Mouse (Mus musculus) embryo, embryonic 10 days (tissue): Measurements from ENCODE around the gene Galntl5.
"Not testable (repeated sequence)": the region's sequence is repeated elsewhere in the genome, so short reads cannot be mapped to it uniquely, and the experiment has no call there.

Experiments
- DNase-seq: peaks from one replicate; pipeline ENCODE4 v3.0.0-alpha.2; 2015; ENCODE audit warnings: low spot score

Galntl5 gene

GRCm38 (mm10) chr5:25211872-25212271 lies 30.6 kb downstream of the Galntl5 start:
- no peak for DNase-seq

GRCm38 (mm10) chr5:25213216-25213615 lies 32.0 kb downstream of the Galntl5 start:
- DNase-seq = not testable (repeated sequence)

- no peak for DNase-seq
Measured at GRCm38 (mm10) chr5:25215006-25215405, 33.7 kb downstream of the Galntl5 start.

- no peak for DNase-seq
Measured at GRCm38 (mm10) chr5:25221604-25222003, 40.3 kb downstream of the Galntl5 start, which contains the start of gene Galnt11. TSS of gene Galnt11 (plus strand) at chr5:25221904.

- DNase-seq = peak; percentile 91
Measured at GRCm38 (mm10) chr5:25222752-25223702, 41.8 kb downstream of the Galntl5 start, which contains the start of gene E130116L18Rik. TSS of gene E130116L18Rik (minus strand) at chr5:25223153.

GRCm38 (mm10) chr5:25224377-25224776 lies 43.1 kb downstream of the Galntl5 start:
- not testable (repeated sequence) for DNase-seq

- no peak for DNase-seq
Measured at GRCm38 (mm10) chr5:25243101-25243500, 61.8 kb downstream of the Galntl5 start.

- DNase-seq = no peak
Measured at GRCm38 (mm10) chr5:25245806-25246472, 64.7 kb downstream of the Galntl5 start.

- DNase-seq = no peak
Measured at GRCm38 (mm10) chr5:25246473-25246865, 65.2 kb downstream of the Galntl5 start.

GRCm38 (mm10) chr5:25247036-25247435 lies 65.8 kb downstream of the Galntl5 start:
- no peak for DNase-seq

- no peak for DNase-seq
Measured at GRCm38 (mm10) chr5:25252423-25252822, 71.2 kb downstream of the Galntl5 start.

GRCm38 (mm10) chr5:25252825-25253544 lies 71.7 kb downstream of the Galntl5 start:
- no peak for DNase-seq

GRCm38 (mm10) chr5:25254491-25254890 lies 73.2 kb downstream of the Galntl5 start:
- no peak for DNase-seq

GRCm38 (mm10) chr5:25256686-25257085 lies 75.4 kb downstream of the Galntl5 start:
- DNase-seq = no peak

- DNase-seq = no peak
Measured at GRCm38 (mm10) chr5:25261452-25261851, 80.2 kb downstream of the Galntl5 start.

GRCm38 (mm10) chr5:25262266-25262665 lies 81.0 kb downstream of the Galntl5 start:
- DNase-seq = no peak

GRCm38 (mm10) chr5:25268258-25268888 lies 87.1 kb downstream of the Galntl5 start:
- DNase-seq = no peak
